Mouse (Mus musculus) skeletal muscle tissue, adult 2 months (tissue): ENCODE results near the gene Mettl3.
"Not testable (repeated sequence)": the region's sequence is repeated elsewhere in the genome, so short reads cannot be mapped to it uniquely, and the experiment has no call there.

ENCODE experiments used
- DNase-seq: peaks from one replicate; pipeline ENCODE4 v3.0.0-alpha.2; 2012; ENCODE audit warnings: low read depth, low spot score

Mettl3 gene

DNA sequence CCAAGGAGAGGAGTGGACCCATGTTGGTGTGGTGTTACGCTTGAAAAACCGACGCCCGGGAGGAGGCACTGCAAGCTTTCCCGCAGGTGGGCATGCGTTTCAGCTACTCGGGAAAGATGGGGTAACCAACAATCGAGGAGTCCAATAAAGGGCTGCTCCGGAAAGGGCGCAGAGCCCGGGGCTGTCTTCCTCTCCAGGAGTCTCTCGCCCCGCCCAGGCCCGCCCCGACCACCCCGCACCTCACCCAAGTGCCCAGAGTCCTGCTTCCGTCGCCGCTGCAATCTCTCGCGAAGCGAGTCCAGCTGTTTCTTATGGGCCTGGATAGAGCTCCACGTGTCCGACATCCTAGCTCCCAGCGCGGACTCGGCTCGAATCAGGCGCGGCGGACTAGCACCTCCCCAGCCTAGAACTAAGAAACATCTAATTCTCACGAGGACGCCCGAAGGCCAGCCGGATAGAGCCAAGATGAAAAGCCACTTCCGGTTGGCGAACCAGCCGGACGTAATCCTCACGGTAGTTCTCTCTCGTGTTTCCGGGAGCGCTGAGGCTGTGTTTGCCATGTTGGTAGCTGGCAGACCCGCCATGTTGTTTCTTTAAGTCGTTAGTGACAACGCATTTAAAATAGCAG is at the start of gene Mettl3:
TSS of gene Mettl3 (minus strand) at position 485 of the 628 bp plus-strand sequence.
- DNase-seq = peak; percentile 91

DNA sequence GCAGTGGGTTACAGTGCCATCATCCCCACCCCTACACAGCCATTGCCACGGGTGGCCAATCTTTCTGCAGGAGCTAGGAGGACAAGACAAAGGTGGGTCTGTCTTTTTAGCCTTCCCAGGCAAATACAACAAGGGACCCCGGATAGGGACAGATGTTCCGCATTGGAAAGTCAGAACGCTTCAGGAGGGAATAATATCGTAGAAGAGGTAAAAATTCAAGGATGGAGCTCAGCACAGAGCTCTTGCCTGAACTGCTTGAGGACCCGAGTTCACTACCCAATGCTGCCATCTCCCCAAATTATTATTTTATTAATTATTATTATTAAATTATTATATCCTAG is 34.6 kb upstream of the Mettl3 start:
- DNase-seq = no peak

DNA sequence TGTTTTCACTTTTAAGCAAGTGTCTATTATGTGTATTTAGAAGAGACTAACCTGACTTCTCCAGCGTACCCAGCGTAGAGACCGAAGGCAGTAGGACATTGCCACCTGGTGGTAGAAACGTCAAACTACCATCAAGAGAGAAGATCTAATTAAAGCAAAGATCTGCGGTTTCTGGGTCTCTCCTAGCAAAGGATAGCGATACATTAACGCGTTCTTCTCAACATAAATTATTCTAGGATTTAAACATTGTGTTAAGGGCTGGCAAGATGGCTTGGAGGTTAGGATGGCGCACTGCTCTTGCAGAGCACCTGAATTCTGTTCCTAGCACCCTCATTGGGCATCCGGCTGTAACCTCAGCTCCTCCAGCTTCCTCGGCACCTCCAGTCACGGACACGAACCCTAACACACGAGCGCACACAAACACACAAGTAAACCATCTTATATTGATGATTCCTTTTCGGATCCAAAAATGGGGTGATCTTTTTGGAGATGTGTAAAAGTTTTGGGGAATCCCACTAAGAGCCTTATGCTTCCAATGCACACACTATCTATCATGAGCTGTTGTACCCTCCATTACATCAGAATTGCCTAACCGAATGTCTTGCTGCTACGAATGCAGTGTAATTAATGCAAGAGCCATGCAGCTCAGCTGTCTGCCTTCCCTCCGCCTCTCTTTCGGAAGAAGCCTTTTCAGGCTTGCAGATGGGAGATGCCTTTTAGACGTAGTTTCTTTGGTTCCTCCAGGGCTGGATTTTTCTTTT is 34.0 kb upstream of the Mettl3 start:
- peak; percentile 49 for DNase-seq

DNA sequence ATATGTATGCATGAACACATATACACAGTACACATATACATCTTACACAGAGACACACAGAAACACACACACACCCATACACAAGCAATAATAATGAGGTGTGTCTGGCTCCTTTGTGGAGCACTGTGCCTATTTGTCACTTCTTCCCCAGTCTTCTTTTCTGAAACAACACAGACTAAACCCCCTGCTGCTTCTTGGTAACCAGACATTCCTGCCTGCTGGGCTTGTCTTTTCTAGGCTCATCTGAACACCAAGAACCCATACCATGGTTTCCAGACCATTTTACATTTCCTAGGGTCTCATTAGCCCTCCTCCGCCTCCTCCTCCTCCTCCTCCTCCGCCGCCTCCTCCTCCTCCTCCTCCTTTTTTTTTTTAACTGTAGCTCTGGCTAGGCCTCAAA is 27.2 kb upstream of the Mettl3 start:
- no peak for DNase-seq

DNA sequence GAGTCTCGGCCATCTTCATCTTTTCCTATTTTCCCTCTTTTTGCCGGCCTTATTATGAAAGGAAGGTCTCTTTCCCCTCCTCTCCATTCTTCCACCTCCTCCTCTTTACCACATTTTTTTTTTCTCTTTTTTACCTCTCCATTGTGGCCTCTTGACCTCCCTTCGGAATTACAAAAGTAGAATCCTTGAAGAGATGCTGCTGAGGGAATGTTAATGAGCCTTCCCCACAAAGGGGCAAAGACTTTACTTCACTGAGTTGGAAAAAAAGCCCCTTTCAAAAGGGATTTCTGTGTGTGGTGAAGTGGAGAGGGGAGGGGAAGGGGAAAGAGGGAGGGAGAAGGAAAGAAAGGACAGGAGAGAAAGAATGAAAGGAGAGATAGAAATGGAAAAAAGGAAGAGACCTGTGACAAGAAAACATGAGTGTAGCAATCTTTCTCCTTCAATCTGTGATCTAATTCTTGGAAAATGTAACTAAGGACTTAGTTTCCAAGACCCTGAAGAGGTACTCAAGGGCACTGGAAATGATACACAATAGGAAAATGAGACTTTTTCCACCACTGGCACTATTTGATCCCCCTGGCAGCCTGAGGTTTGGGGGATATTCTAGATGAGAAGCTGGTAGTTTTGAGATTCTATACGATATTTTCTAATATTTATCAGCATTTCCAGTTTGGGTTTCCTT is 26.3 kb upstream of the Mettl3 start:
- DNase-seq = no peak

DNA sequence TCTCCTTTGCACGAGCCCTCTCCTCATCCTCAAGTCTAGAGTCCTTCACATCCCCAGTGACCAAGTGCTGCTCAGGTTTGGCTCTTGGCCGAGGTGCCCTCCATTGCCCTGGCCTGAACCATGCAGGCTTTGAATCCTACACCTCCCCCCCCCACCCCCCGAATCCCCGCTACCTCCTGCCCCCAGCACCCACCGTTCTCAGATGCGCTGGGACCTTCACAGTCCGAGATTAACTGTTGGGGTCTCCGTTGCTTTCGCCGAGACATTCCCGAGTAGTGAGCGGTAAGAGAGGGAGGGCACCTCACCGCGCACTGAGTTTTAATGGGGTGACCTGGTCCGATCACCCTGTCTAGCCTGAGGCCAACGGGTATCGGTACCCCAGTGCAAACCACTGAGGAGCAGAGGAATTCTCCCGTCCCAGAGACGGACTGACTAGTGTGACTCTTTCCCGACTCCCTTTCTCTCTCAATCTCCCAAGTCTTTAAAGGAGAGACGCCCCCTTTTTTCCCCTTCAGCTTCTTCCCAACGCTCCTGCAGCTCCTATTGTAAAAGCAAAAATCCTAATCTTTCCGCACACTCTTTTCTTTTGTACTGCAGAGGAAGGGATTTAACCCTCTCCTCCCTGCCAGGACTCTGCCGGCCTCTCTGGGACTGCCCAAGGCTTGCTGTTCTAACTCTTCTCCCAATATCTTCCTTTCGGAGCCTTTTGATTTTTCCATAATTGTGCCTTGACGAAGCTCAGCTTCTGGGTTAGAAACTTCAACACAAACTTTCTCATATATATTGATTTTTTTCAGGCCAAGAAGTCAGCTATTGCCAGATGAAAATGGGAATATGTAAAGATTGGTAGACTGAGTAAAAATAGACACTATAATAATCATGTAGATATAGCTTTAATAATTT is 23.2 kb upstream of the Mettl3 start, which contains the start of gene Sall2:
TSS of gene Sall2 (minus strand) at position 853 of the 903 bp plus-strand sequence.
- no peak for DNase-seq

DNA sequence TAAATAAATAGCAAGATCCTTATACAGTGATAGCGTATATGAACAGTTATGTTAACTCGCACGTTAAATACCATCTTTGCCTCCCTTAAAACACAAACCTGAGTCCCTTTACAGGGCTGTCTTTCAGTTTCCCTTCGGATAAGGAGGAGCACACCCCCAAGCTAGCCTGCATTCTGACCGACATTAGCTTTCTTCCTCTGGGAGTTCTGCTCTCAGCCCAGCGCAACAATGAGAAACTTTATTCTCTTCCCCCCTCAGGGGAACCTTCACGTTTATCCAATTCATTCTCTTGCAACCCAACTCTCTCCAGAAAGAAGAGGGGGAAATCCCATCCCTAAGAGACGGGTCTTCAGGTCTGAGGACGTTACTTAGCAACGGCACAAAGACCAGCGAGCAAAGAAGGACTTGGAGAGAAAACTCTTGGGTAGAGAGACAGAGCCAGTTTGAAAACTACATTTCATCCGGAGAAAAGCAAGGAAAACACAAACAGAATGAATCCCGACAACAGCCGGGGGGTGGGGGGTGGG is 22.5 kb upstream of the Mettl3 start:
- DNase-seq = no peak

DNA sequence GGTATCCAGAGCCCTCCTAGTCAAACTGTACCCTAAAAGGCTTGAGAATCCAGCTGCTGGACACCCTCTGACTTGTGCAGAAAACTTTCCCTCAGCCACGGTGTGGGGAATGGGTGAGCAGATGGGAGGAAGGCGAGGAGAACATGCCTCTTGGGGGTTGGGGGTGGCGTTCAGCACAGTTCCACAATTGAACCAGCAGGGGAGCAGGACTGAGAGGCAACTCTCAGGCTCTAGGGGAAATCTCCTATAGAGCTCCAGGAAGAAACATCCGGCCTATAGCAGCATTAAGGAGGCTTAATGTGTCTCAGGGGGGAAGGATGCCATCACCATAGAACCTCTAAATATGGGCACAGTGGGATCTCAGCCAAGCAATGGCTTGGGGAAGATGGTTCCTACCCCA is 21.0 kb upstream of the Mettl3 start:
- DNase-seq = no peak

DNA sequence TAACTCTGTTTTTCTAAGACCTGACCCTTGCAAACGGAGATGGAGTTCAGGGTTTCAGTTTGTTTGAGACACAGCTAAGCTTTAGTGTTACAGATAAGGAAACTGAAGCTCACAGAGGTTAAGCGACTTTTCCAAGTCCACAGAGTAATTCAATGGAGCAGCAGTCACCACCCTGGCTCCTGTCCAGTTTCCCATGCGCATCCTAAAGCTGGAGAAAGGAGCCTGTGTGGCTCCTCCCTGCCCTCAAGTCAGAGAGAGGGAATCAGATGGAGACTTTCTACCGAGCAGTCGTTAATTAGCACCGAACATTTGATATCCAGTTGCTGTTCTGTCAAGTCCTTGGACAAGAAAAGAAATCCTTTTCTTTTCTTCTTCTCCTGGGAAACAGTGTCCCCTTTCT is 14.4 kb upstream of the Mettl3 start:
- no peak for DNase-seq

DNA sequence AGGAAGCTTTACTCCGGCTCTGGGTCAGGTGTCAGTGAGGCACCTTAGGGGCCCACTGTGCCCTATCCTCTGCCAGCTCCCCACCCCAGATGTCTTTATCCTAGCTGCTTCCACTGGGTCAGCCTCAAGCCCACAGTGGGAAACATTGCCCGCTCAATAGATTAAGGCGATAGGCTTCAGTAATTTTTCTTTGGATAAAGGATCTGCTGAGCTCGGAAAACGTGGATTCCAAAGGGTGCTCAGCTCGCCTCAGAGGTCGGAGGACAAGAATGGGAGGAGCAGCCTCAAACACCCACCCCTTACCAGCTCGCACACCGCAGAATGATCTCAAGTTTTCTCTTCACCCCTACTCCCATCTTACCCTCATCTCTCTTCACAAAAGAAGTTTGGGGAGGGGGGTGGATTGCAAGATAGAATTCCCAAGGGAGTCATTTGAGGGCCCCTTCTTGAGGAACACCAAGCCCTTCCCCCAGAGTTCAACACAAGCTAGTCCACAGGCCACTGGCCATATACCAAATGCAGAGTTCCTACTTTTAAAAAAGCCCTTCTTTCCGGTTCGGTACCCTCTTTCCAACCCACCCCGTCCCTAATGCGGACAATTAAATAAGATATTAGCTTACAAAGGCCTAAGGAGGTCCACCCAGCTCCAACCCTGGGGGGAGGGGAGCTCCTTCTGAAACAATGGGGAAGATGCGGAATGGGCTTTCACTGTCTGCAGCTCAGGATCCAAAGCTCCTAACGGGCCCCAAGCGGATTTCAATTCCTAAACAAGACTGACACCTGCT is 11.7 kb upstream of the Mettl3 start:
- no peak for DNase-seq

DNA sequence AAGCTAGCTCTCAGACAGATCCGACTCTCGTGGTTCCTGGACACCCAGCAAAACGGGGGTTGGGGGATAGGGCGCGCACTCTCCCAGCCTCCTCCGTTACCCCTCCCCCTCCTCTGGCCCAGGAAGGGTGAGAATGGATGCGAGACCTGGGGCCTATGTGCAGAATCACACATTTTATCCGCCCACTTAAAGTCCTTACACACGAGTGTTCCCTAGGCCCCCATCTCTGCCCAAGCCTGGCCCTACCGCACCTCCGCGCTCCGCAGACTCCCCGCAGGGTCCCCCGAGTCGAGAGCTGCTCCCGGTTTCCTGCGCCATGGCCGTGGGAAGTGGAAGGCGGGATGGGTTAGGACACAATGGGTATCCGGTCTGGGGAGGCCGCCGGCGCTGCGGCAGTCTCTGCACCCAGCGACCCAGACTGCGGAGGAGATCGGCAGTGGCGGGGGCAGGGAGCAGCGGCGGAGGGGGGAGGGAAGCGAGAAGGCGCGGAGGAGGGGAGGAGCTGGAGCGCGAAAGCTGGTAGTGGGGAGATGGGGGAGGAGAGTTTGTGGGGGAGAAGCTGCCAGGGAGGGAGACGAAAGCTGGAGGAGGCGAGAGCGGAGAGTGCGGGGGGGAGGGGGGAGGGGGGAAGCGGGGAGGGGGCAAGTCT is 11.0 kb upstream of the Mettl3 start:
- DNase-seq = no peak

DNA sequence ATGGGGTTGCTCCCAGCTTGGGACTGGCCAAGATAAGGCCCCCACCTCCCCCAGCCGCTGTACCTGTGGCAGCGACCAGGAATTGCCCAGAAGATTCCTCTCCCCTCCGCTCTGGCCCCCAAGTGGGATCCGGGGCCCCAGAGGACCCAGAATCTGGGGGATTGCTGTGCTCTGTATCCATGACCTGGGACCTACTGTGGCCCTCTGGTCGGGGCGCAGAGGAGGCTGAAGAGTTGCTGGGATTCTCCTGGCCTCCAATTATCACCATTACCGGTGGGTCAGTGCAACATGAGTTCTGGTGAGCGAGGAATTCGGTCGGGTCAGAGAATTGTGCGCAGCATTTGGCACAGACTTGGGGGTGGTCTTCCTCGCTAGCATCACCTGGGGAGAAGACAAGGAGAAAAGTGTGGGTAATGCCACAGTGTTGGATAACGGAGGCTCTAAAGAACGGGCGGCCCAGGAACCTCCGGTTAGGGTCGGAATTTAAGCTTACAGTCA is 10.4 kb upstream of the Mettl3 start:
- no peak for DNase-seq

DNA sequence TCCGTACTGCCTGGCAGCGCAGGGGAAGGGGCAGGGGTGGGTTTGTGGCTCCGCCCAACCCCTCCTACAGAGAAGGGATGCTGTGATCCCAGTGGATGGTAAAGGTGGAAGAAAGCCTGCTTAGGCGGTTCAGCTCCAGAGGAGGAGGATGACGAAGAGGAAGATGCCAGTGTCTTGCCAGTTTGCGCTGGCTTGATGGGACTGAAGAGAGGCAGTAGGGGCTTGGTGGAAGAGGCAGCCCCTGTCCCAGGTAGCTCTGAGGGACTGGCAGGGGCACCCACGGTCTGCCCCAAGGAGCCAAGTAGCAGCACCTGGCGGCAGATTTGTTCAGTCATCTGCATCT is 9.9 kb upstream of the Mettl3 start:
- DNase-seq = no peak

DNA sequence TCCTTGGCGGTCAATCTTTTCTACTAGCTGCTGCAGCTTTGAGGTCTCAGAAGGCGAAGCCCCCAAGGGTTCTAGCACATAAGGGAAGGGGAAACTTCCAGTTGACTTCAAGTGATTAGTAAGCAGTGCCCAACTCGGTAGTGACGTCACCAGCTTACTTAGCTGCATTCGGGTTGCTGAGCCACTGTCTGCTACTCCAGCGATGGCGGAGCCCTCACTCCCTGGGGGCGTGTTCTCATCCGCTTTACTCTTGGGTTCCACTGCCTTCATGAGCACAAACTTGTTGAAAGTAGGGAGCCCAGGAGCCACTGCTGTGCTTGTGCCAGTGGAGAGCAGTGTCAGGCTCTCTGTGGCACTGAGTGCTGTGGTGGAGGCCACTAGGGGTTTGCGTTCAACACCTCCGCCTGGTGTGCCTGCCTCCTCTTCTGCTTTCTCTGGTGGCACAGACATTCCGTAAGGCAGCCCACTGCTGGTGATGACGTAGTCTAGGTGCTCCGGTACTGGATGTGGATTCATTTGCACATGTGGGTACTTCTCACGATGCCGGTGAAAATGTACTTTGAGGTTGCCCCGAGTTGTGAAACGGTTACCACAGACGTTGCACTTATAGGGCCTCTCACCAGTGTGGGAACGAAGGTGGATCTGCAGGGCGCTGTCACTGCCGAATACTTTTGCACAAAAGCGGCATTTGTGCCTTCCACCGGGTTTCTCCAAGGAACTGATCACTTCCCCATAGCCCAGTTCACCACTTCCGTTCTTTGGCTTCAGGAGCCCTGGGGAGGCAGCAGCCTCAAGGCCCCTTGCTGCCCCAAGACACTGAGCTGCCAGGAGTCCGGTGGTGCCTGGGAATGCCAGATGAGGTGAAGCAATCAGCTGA is 9.2 kb upstream of the Mettl3 start:
- DNase-seq = no peak

DNA sequence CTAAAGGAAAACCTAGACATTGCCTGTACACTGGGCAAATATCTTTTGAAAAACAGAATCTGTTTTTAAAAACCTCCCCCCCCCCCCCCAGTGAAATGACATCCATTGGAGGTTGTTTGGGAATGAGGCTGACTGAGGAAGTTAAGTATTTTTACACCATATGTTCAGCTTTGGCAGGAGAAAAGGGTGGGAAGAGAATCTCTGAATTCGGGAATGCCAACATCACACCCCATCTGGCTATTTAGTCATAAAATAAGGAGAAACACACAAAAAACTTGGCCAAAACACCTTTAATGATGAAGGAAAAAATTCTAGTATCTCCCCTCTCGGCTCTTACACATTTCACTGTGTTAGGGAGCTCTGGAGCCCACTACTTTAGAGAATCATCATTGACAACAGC is 6.0 kb upstream of the Mettl3 start:
- DNase-seq = no peak

DNA sequence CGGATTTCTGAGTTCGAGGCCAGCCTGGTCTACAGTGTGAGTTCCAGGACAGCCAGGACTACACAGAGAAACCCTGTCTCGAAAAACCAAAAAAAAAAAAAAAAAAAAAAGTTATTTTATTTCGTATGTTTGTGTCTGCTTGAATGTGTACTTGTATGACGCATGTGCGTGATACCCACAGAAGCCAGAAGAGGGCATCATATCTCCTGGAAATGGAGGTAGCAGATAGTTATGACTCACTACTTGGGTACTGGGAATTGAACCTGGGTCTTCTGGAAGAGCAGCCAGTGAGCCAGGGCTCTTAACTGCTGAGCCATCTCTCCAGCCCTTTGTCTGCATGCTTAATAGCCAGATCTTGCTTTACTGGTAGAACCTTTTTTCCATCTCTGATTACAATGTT is 5.4 kb upstream of the Mettl3 start:
- DNase-seq = not testable (repeated sequence)

DNA sequence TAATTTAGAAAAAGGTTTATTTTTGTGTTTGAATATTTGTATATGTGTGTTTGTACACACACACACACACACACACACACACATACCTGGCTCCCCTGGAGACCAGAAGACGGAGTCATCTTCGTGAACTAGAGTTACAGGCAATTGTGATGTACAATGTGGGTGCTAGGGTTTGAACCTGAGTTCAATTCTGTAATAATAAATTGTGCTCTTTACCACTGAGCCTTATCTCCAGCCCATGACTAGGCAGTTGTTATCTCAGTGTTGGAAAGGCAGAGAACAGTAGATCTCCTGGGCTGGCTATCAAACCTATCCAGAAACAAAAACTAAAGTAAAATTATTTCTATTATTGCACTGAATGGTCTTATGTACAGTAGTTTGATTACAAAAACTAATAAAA is 1.2 kb upstream of the Mettl3 start:
- no peak for DNase-seq

DNA sequence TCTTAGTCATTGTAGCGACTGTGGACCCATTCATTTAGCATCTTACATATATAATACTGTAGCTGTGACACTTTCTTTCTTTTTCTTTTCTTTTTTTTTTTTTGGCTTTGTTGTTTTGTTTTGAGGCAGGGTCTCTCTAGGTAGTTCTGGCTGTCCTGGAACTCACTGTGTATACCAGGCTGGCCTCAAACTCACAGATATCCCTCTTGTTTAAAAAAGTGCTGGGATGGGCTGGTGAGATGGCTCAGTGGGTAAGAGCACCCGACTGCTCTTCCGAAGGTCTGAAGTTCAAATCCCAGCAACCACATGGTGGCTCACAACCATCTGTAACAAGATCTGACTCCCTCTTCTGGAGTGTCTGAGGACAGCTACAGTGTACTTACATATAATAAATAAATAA is 1.4 kb downstream of the Mettl3 start:
- DNase-seq = not testable (repeated sequence)

DNA sequence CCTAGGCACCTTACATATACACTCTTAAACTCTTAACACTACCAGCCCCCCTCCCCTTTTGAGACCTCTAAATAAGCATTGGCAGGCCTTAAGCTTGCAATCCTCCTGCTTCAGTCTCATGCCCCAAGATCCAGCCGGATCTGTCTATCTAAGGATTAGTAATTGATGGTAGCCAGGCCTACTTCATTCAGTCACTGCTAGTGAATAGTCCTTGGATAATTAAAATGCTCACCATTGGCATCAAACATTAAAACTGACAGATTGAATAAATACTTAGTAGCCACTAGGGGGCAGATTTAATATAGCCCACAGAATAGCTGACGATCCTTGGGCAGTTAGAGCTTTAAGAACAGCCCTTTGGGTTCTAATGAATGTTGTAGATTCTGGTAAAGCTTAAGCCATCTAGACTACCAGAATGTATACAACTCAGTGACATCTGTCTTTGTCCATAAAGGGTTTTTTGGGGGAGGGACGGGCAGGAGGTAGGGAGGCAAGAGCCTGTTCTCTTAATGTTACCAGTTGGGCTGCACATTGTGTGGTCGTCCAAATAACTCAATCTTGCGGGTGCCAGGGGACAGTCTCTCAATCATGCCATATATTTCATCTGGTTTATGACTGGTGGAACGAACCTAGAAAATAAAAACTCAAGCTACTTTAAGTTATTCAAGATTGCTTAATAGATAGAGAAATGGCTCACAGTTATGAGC is 9.2 kb downstream of the Mettl3 start:
- DNase-seq = no peak
